Mouse (Mus musculus) cerebral cortex, adult 2 months (tissue): ENCODE measurements around the gene Wfdc10.

Experiments used
- WGBS: fragments of 180-500 bp; shearing (Covaris S2); methylation state at CpG from one replicate; pipeline ENCODE4 v1.1.7; 2018; 5-methylcytosine and 5-hydroxymethylcytosine counted together

Gene Wfdc10

DNA sequence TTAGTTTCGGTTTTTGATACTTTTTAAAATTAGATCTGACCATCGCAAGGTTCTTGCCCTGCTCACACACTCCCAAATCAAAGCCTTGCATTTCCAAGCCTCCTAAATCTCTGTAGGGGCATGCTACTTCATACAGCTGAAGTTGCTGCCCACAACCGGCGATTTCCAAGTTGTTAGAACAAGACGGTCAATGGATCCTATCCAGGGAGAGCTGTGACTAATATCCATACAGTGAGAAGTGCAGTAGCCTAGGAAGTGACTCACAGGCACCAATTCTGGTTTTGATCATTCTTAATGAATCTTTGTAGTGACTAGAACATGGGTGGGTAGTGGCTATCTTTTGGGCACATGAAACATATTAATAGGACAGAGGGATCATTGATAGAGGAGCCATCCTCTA, 45.9 kb downstream of the Wfdc10 start:
- WGBS: 78% methylated on average over 5 of the region's 5 CpGs

DNA sequence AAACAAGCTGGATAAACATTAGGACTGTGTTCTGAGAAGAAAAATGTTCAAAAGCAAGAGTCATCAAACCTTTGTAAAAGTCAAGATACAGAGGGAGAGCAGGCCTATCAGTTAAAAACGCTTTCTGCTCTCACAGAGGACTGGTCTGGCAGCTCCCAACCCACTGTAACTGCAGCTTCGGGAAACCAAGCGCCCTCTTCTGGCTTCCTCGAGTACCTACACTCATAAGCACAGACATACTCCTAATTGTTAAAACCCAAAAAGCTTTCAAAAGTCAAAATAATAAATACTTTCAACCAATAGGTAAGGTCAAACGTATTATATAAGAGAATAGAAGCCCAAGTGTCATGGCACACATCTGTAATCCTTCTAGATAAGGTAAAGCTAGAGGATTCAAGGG, 48.4 kb downstream of the Wfdc10 start:
- WGBS: 83% methylated on average over 5 of the region's 5 CpGs

DNA sequence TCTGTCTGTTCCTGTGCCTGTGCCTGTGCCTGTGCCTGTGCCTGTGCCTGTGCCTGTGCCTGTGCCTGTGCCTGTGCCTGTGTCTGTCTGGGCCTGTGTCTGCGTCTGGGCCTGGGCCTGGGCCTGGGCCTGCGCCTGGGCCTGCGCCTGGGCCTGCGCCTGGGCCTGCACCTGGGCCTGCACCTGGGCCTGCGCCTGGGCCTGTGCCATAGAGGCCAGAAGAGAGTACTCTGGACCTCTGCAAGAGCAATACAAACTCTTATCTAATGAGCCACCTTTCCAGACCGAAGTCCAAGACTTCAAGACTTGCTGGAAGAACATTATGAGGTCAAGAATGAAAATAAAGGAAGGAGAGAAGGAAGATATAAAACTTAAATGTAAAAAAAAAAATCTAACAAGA, 49.5 kb downstream of the Wfdc10 start:
- WGBS: 93% methylated on average over 6 of the region's 6 CpGs

DNA sequence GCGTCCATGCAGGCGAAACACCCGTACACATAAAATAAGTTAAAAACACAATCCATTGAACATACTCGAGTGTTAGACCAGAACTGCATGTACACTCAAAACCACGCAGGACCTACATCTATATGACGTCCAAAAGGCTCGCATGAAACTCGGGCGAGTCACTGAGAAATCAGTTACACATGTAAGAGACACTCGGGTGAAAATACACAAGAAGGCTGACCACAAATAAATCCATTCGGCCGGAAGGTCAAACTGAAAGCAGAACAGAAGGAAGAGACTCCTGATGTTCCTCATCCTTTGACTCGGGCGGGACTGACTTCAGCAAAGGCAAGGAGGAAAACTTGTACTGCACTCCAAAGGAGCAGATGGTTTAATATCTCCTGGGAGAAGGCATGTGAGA, 50.1 kb downstream of the Wfdc10 start:
- WGBS: 92% methylated on average over 14 of the region's 14 CpGs
